Mouse (Mus musculus): ENCODE results near the gene Wdr5.

GRCm38 (mm10) chr2:27469991-27470355 lies 45.0 kb upstream of the Wdr5 start:
- TF ChIP-seq CTCF (IDR thresholded peaks at IDR 0.05; ENCODE audit: low read depth) = no peak
- TF ChIP-seq EP300 (IDR thresholded peaks at IDR 0.05; ENCODE audit: low read depth) = no peak

All from liver, postnatal 0 days (tissue).